Mouse (Mus musculus) forebrain, embryonic 11.5 days (tissue): ENCODE measurements around the gene Lemd1. TPM values are rescaled to one million over a fixed set of nuclear protein-coding genes. Genes with fewer than 3 reads are reported as not detected.
A peak's percentile ranks its signal among the peaks of the same experiment; 100 is the strongest.

ENCODE experiments used
- ATAC-seq: fragments of 200-750 bp; cut with Nextera tagmentation; replicated peaks from 2 replicates; pipeline ENCODE4 v1.8.0; 2017; ENCODE audit warnings: moderate TSS enrichment; ENCODE audit not compliant: low FRiP score
- DNase-seq: peaks from one replicate; pipeline ENCODE4 v3.0.0-alpha.2; 2017; ENCODE audit warnings: low spot score
- H3K27ac ChIP-seq: fragments of 300-500 bp; sonication (generic); 2 replicates; pipeline ENCODE4 v1.5.1; 2014; ENCODE audit warnings: low read depth, low read length
- H3K27me3 ChIP-seq: fragments of 300-500 bp; sonication (generic); 2 replicates; pipeline ENCODE4 v1.6.1; 2014; ENCODE audit warnings: mild to moderate bottlenecking, low read length, mixed read lengths; ENCODE audit not compliant: control insufficient read depth, insufficient read depth
- H3K36me3 ChIP-seq: fragments of 300-500 bp; sonication (generic); 2 replicates; pipeline ENCODE4 v1.6.1; 2014; ENCODE audit warnings: mild to moderate bottlenecking, low read length, moderate library complexity, mixed read lengths; ENCODE audit not compliant: control insufficient read depth, insufficient read depth
- H3K4me1 ChIP-seq: fragments of 300-500 bp; sonication (generic); replicated peaks from 2 replicates; pipeline ENCODE4 v1.6.1; 2014; ENCODE audit warnings: low read length, mixed read lengths; ENCODE audit not compliant: control insufficient read depth, insufficient read depth
- H3K4me2 ChIP-seq: fragments of 300-500 bp; sonication (generic); 2 replicates; pipeline ENCODE4 v1.6.1; 2014; ENCODE audit warnings: low read depth, mild to moderate bottlenecking, low read length, moderate library complexity, mixed read lengths; ENCODE audit not compliant: severe bottlenecking
- H3K4me3 ChIP-seq: fragments of 300-500 bp; sonication (generic); 2 replicates; pipeline ENCODE4 v1.5.1; 2014; ENCODE audit warnings: low read depth, low read length
- H3K9ac ChIP-seq: fragments of 300-500 bp; sonication (generic); 2 replicates; pipeline ENCODE4 v1.6.1; 2014; ENCODE audit warnings: low read length
- H3K9me3 ChIP-seq: fragments of 300-500 bp; sonication (generic); 2 replicates; pipeline ENCODE4 v1.6.1; 2016; ENCODE audit warnings: low read length, mixed read lengths; ENCODE audit not compliant: control insufficient read depth
- WGBS: fragments of 180-500 bp; shearing (Covaris S2); extraction: QIAGEN DNeasy Blood & Tissue Kit; methylation state at CpG from one replicate; pipeline ENCODE4 v1.1.7; 2014; 5-methylcytosine and 5-hydroxymethylcytosine counted together
- polyA plus RNA-seq: library from polyadenylated mRNA; unstranded; fragments of >200 nt; fragmentation: Nextera tagmentation; extraction: Ambion mirVana; gene quantifications from 2 replicates; pipeline ENCODE4 v1.2.1, GENCODE M21; 2014

Lemd1 gene
- polyA plus RNA-seq, 1 experiment from 2014 or later: 8.1 TPM

GRCm38 (mm10) chr1:132200562-132201510, 9.6 kb downstream of the Lemd1 start:
- WGBS: 3% methylated on average over 11 of the region's 11 CpGs
- Histone ChIP-seq H3K4me1 (peaks cover 56% of the 10 kb centered on the region), H3K9ac (peak overlapping the region; percentile 30; the same call in 1 of the 2 replicates), H3K27me3 (no peaks in the 10 kb centered on the region), H3K9me3 (no peaks in the 10 kb centered on the region), H3K4me3 (peak overlapping the region; percentile 17; the same call in 1 of the 2 replicates), H3K36me3 (no peaks in the 10 kb centered on the region), H3K27ac (peak overlapping the region; percentile 74), H3K4me2 (peak overlapping the region; percentile 32; the same call in 1 of the 2 replicates)
- DNase-seq: peak; percentile 91
- ATAC-seq: peak; percentile 80

DNA sequence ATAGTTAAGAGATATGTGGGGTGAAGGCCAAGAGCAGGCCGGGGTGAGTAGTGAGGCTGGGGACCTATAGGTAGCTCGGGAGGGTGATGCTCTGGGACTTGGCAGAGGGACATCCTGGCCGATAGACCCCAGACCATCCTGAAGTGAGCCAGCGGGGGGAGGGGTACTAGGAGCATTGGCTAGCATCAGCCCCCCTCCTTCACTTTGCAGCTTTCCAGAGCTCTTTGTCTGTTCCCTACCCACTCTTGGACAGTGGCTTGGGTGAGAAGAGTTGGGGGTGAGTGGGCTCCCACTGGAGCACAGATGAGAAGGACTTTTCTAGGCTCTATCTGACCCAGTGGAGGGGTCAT, 10.3 kb downstream of the Lemd1 start:
- no peak overlapping the region for H3K4me3 ChIP-seq
- H3K27me3 ChIP-seq: no peaks in the 10 kb centered on the region
- no peaks in the 10 kb centered on the region for H3K9me3 ChIP-seq
- WGBS: 17% methylated on average over 4 of the region's 4 CpGs
- peak overlapping the region; percentile 32; the same call in 1 of the 2 replicates for H3K4me2 ChIP-seq
- DNase-seq (no peak), ATAC-seq (0 out of 2 replicates have a peak, but pooled peaks have one; percentile 11)
- peak overlapping the region; percentile 70 for H3K27ac ChIP-seq
- H3K36me3 ChIP-seq: no peaks in the 10 kb centered on the region
- H3K4me1 ChIP-seq: peaks cover 49% of the 10 kb centered on the region
- H3K9ac ChIP-seq: peak overlapping the region; percentile 30

GRCm38 (mm10) chr1:132201936-132202335, 10.7 kb downstream of the Lemd1 start:
- Histone ChIP-seq H3K36me3 (no peaks in the 10 kb centered on the region), H3K9me3 (no peaks in the 10 kb centered on the region), H3K4me3 (no peak overlapping the region), H3K9ac (peak overlapping the region; percentile 30), H3K4me1 (peaks cover 45% of the 10 kb centered on the region), H3K27ac (peak overlapping the region; percentile 70), H3K27me3 (no peaks in the 10 kb centered on the region), H3K4me2 (no peak overlapping the region)
- DNase-seq (no peak), ATAC-seq (no peak)
- WGBS: 56% methylated on average over 2 of the region's 2 CpGs

DNA sequence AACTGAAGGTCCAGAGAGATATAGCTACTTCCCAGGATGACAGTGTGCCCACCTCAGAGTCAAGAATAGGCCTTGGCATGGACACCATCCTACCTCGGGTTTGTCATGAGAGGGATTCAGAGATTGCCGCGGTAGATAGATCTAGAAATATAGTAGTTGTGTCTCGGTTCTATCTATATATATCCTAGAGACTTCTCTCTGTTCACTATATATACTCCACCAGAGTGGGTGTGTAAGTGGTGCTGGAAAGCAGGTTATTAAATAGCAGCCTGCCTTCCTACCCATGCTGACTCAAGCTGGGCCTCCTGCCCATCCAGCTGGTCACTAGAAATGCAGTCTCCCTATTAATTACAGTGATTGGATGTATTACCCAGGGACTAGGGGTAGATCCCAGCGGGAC, 11.5 kb downstream of the Lemd1 start:
- DNase-seq: no peak
- H3K9me3 ChIP-seq: no peaks in the 10 kb centered on the region
- H3K4me1 ChIP-seq: peaks cover 39% of the 10 kb centered on the region
- no peak for ATAC-seq
- H3K27me3 ChIP-seq: no peaks in the 10 kb centered on the region
- no peak overlapping the region for H3K27ac ChIP-seq
- H3K4me2 ChIP-seq: no peak overlapping the region
- no peaks in the 10 kb centered on the region for H3K36me3 ChIP-seq
- H3K9ac ChIP-seq: no peak overlapping the region
- no peak overlapping the region for H3K4me3 ChIP-seq
- 91% methylated on average over 5 of the region's 5 CpGs for WGBS

DNA sequence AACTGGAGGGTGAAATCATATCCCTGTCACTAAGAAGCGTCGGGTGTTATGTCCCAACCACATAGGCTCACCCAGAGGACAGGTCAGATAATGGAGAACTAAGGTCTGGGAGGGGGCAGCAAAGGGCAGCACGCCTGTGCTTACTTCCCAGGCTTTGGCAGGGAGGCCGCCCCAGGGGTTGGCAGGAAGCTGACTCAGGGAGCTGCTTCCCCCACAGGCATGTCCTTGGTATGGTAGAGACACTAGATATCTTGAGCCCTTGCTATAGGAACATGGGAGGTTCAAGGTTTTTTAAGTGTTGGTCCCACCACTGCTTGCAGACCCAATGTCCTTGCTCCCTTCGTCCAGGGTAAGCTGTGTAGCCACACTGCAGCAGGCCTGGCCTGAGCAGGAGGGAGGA, 14.7 kb downstream of the Lemd1 start:
- Histone ChIP-seq H3K9me3 (no peaks in the 10 kb centered on the region), H3K4me1 (peaks cover 18% of the 10 kb centered on the region), H3K36me3 (no peaks in the 10 kb centered on the region), H3K9ac (no peak overlapping the region), H3K27ac (no peak overlapping the region), H3K4me3 (no peak overlapping the region), H3K4me2 (no peak overlapping the region), H3K27me3 (no peaks in the 10 kb centered on the region)
- no peak for ATAC-seq
- peak; percentile 48 for DNase-seq
- 65% methylated on average over 5 of the region's 5 CpGs for WGBS

DNA sequence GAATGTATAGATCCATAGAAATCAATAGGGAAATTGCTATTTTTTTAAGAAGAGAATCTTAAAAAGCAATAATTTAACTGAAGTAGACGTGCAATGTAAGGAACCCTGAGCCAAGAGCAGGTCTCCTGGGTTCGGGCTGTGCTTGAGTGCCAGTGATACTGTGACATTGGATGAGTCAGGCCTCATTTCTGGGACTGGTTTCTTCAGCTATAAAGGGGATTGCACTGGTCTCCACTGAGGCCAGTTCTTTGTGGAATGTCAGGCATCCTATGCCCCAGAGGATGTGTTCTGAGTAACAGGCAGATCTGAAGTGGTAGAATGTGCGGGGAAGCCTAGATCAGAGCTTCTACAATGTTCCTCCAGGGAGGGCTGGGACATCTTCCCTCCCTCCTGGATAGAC, 15.6 kb downstream of the Lemd1 start:
- DNase-seq (no peak), ATAC-seq (no peak)
- 89% methylated on average over 3 of the region's 3 CpGs for WGBS
- Histone ChIP-seq H3K27me3 (peaks cover 5% of the 10 kb centered on the region; the same call in 1 of the 2 replicates), H3K9me3 (no peaks in the 10 kb centered on the region), H3K27ac (no peak overlapping the region), H3K4me1 (peaks cover 13% of the 10 kb centered on the region), H3K36me3 (no peaks in the 10 kb centered on the region), H3K9ac (no peak overlapping the region), H3K4me3 (no peak overlapping the region), H3K4me2 (no peak overlapping the region)

- Histone ChIP-seq H3K4me2 (no peak overlapping the region), H3K27ac (no peak overlapping the region), H3K9ac (no peak overlapping the region), H3K4me1 (peaks cover 14% of the 10 kb centered on the region), H3K36me3 (no peaks in the 10 kb centered on the region), H3K27me3 (peaks cover 5% of the 10 kb centered on the region; the same call in 1 of the 2 replicates), H3K4me3 (no peak overlapping the region), H3K9me3 (no peaks in the 10 kb centered on the region)
- ATAC-seq (no peak), DNase-seq (peak; percentile 48)
- 20% methylated on average over 4 of the region's 4 CpGs for WGBS
These were observed 16.9 kb downstream of the Lemd1 start for GRCm38 (mm10) chr1:132208154-132208553.

DNA sequence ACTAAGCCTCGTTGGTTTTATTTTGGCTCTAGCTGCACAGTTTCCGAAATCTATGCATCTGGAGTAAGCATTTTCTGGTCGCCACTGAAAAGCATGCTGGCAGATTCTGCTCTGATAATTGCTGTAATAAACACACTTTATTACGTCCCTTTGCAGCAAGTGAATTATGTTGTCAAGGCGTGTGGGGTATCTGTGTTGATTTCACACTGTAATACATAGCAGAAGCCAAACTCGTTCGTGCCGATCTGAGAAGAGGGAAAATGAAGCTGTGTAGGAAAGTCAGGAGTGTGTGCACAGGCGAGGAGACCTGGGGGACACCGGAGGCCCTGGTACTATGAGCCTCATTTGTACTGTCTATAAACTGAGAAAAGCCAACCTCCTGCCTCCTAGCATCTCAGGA, 18.2 kb downstream of the Lemd1 start:
- Histone ChIP-seq H3K36me3 (no peaks in the 10 kb centered on the region), H3K4me3 (no peak overlapping the region), H3K27me3 (peaks cover 5% of the 10 kb centered on the region; the same call in 1 of the 2 replicates), H3K9me3 (no peaks in the 10 kb centered on the region), H3K4me1 (peaks cover 14% of the 10 kb centered on the region), H3K9ac (no peak overlapping the region), H3K4me2 (no peak overlapping the region), H3K27ac (no peak overlapping the region)
- ATAC-seq: no peak
- peak; percentile 47 for DNase-seq
- WGBS: 79% methylated on average over 10 of the region's 10 CpGs
